Comparison of ENCODE assay signal across 8 mouse cellular contexts in genomic region chr6:34176111-34176863, GRCm38 (mm10). TPM values are rescaled to one million over a fixed set of nuclear protein-coding genes. Genes with fewer than 3 reads are reported as not detected.
A peak's percentile ranks its signal among the peaks of the same experiment; 100 is the strongest.
DNase-seq lines count a peak whose midpoint lies in the region; ATAC-seq and TF ChIP-seq lines count a peak whose summit lies in the region.

No protein-coding gene starts in this region.

- peaks cover 2% of the 10 kb centered on the region; the same call in 1 of the 2 replicates for H3K4me1 ChIP-seq in lung, adult 2 months (ENCODE audit: control insufficient read depth, insufficient read depth, low read length)
- H3K4me1 ChIP-seq in bone marrow, adult 2 months (ENCODE audit: control insufficient read depth, insufficient read depth, low read length) = peaks cover 2% of the 10 kb centered on the region; the same call in 1 of the 2 replicates
- H3K4me1 ChIP-seq in liver, postnatal 0 days (ENCODE audit: insufficient read depth) = peaks cover 27% of the 10 kb centered on the region

- H3K27me3 ChIP-seq in liver, postnatal 0 days (ENCODE audit: insufficient read depth, low read length) = no peaks in the 10 kb centered on the region

- H3K27ac ChIP-seq in bone marrow, adult 2 months (ENCODE audit: control insufficient read depth, insufficient read depth, low read depth, low read length, poor library complexity) = peak overlapping the region; percentile 72
- peak overlapping the region; percentile 89 for H3K27ac ChIP-seq in liver, postnatal 0 days (ENCODE audit: low read depth)

- peak overlapping the region; percentile 80 for H3K4me2 ChIP-seq in liver, postnatal 0 days (ENCODE audit: low read depth, low read length)

- no peaks in the 10 kb centered on the region; the same call in 1 of the 2 replicates for H3K9me3 ChIP-seq in liver, postnatal 0 days (ENCODE audit: low read length)

- peak overlapping the region; percentile 80 for H3K9ac ChIP-seq in liver, postnatal 0 days (replicated peaks)

- no peak for TF ChIP-seq EP300 in liver, postnatal 0 days (IDR thresholded peaks at IDR 0.05; ENCODE audit: low read depth)

- 0 out of 2 replicates have a peak, but pooled peaks cover 3% of the 10 kb centered on the region for H3K36me3 ChIP-seq in liver, postnatal 0 days (replicated peaks; ENCODE audit: insufficient read depth, low read length)

- TF ChIP-seq CTCF in lung, adult 2 months (IDR thresholded peaks at IDR 0.05; ENCODE audit: insufficient read depth, low read length) = no peak
- no peak for TF ChIP-seq CTCF in bone marrow, adult 2 months (IDR thresholded peaks at IDR 0.05; ENCODE audit: control insufficient read depth, insufficient read depth, low read length)
- no peak for TF ChIP-seq CTCF in liver, postnatal 0 days (IDR thresholded peaks at IDR 0.05; ENCODE audit: low read depth)

- TF ChIP-seq POLR2A in lung, adult 2 months (IDR thresholded peaks at IDR 0.05; ENCODE audit: borderline replicate concordance, extremely low read depth, low read depth, low read length) = no peak
- no peak for TF ChIP-seq POLR2A in bone marrow, adult 2 months (IDR thresholded peaks at IDR 0.05; ENCODE audit: borderline replicate concordance, control insufficient read depth, low read depth, low read length)

- DNase-seq in lung, adult 2 months = no peak
- DNase-seq in lung, postnatal 36 days = no peak
- peak; percentile 33 for DNase-seq in liver, postnatal 0 days
- DNase-seq in layer of hippocampus, postnatal 36 days = no peak
- no peak for DNase-seq in gastrocnemius, postnatal 25 days
- DNase-seq in layer of hippocampus, adult 18-20 months (ENCODE audit: low spot score in 2 of 2) = no peak

- H3K4me3 ChIP-seq in lung, adult 2 months (replicated peaks; ENCODE audit: extremely low read depth, low read depth, low read length) = peak overlapping the region; percentile 75
- H3K4me3 ChIP-seq in bone marrow, adult 2 months (replicated peaks; ENCODE audit: control insufficient read depth, low read depth, low read length) = peak overlapping the region; percentile 78
- H3K4me3 ChIP-seq in liver, postnatal 0 days (ENCODE audit: low read depth, low read length) = peak overlapping the region; percentile 77

- peak; percentile 31 for ATAC-seq in granulocyte monocyte progenitor cell, adult 5-6 weeks (replicated peaks; ENCODE audit: poor library complexity, severe bottlenecking)
- peak; percentile 68 for ATAC-seq in liver, postnatal 0 days

- 1% methylated on average over 29 of the region's 29 CpGs for WGBS in lung, adult 2 months
- WGBS in bone marrow, adult 2 months = 2% methylated on average over 29 of the region's 29 CpGs
- under 1% methylated on average over 29 of the region's 29 CpGs for WGBS in liver, postnatal 0 days (ENCODE audit: insufficient replicate concordance)

RNA-seq across cellular contexts. Expression of gene Slc35b4, which starts 0.6 kb away (rescaled TPM):
- 13.9 and 21.1 TPM in 2 replicates for polyA plus RNA-seq in lung, adult 2 months (2012; rRNA removed)
- 1.9 and 5.1 TPM in 2 replicates for polyA plus RNA-seq in bone marrow, adult 2 months (2011; ENCODE audit: insufficient read depth, insufficient read length, low replicate concordance, missing spikeins)
- total RNA-seq in granulocyte monocyte progenitor cell, adult 5-6 weeks (2014; fragmentation: Nextera tagmentation) = 33.6 and 34.9 TPM in 2 replicates
- total RNA-seq in granulocyte monocyte progenitor cell, adult 5-6 weeks (2017) = 25.9 and 36.7 TPM in 2 replicates
- polyA plus RNA-seq in liver, postnatal 0 days (2015; fragmentation: Nextera tagmentation; extraction: Ambion mirVana) = 13.4 and 15.6 TPM in 2 replicates
- 10 to 100 TPM; 57.8 to 61.0 TPM for total RNA-seq in layer of hippocampus, postnatal 36 days (2021)
- 1 to 10 TPM; 5.9 to 8.7 TPM for total RNA-seq in gastrocnemius, postnatal 25 days (2021)
- 10 to 100 TPM; 60.3 to 61.8 TPM for total RNA-seq in layer of hippocampus, adult 18-20 months (2021)
